Mouse (Mus musculus) heart, postnatal 0 days (tissue): ENCODE measurements around the gene Prol1.

Experiments used
- CTCF ChIP-seq: IDR thresholded peaks from 2 replicates; pipeline ENCODE4 v1.5.1; 2016; ENCODE audit warnings: antibody characterized with exemption, control low read depth, low read depth
- EP300 ChIP-seq: IDR thresholded peaks from 2 replicates; pipeline ENCODE4 v1.6.1; 2016; ENCODE audit warnings: antibody characterized with exemption, low read depth

DNA sequence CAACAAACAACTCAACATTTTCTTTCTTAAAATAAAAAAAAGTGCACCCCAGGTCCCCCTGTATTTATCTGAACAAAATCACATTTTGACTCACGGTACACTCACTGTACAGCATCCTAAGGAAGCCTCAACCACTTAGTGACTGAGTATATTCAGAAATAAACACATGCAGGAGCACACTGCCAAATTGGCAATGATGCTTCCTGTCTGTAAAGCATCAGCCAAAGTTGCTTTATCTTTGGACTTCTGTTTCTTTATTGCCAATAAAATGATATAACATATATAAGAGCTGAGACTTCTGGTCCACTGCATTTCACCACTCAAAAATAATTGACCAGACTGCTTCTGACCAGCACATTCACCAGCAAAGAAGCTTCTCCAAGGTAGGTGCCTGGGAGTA, 48.5 kb upstream of the Prol1 start, which contains the start of gene Gm7714:
- TF ChIP-seq CTCF (no peak), EP300 (no peak)
